Mouse (Mus musculus): Measurements from ENCODE around the gene Tacc2. TPM values are rescaled to one million over a fixed set of nuclear protein-coding genes. Genes with fewer than 3 reads are reported as not detected.

Gene Tacc2
- total and polyA plus RNA-seq, 3 experiments, result 3.5 to 21.5 TPM; not detected in 1

GRCm38 (mm10) chr7:130692943-130693799, 115.9 kb downstream of the Tacc2 start:
- Histone ChIP-seq H3K9me3 (replicated peaks; ENCODE audit: insufficient read depth, low read length) (no peaks in the 10 kb centered on the region), H3K79me2 (ENCODE audit: control insufficient read depth, insufficient read depth, low read length, poor library complexity) (no peaks in the 10 kb centered on the region), H3K4me1 (ENCODE audit: control insufficient read depth in 1 of 2, insufficient read depth in 2 of 2, low read length in 2 of 2) (no peaks in the 10 kb centered on the region), H3K27me3 (ENCODE audit: control insufficient read depth in 1 of 2, insufficient read depth in 2 of 2, low read length in 2 of 2) (no peaks in the 10 kb centered on the region), H3K27ac (ENCODE audit: control insufficient read depth, low read depth, low read length) (no peak overlapping the region), H3K9ac (ENCODE audit: control insufficient read depth, low read depth, low read length, poor library complexity, severe bottlenecking) (no peak overlapping the region), H3K36me3 (ENCODE audit: control insufficient read depth in 1 of 2, insufficient read depth in 2 of 2, low read length in 2 of 2) (no peaks in the 10 kb centered on the region), H3K4me3 (ENCODE audit: control insufficient read depth in 1 of 2, insufficient read depth in 1 of 2, low read depth in 2 of 2, low read length in 2 of 2) (no peak overlapping the region)
- no peak for DNase-seq (ENCODE audit: low read depth, low spot score)
- TF ChIP-seq NRF1 (IDR thresholded peaks at IDR 0.05; ENCODE audit: insufficient read depth, low read depth, low read length, poor library complexity, severe bottlenecking), result no peak
- no peak for TF ChIP-seq CTCF (IDR thresholded peaks at IDR 0.05 in 2 of 3, conservative IDR thresholded peaks at IDR 0.05 in 1 of 3; ENCODE audit: control insufficient read depth in 1 of 3, insufficient read depth in 1 of 3, low read depth in 2 of 3, low read length in 3 of 3, poor library complexity in 1 of 3, severe bottlenecking in 1 of 3)
- no peak for TF ChIP-seq ZC3H11A (IDR thresholded peaks at IDR 0.05; ENCODE audit: low read depth, low read length)
- no peak for TF ChIP-seq HCFC1 (IDR thresholded peaks at IDR 0.05; ENCODE audit: low read depth, low read length)
- TF ChIP-seq MYB (IDR thresholded peaks at IDR 0.05; ENCODE audit: low read depth, low read length), result no peak
- TF ChIP-seq ZNF384 (IDR thresholded peaks at IDR 0.05; ENCODE audit: low read depth, low read length), result no peak
- no peak for TF ChIP-seq KAT2A (conservative IDR thresholded peaks at IDR 0.05; ENCODE audit: low read depth, low read length)
- TF ChIP-seq RCOR1 (IDR thresholded peaks at IDR 0.05; ENCODE audit: low read depth, low read length), result no peak
- no peak for TF ChIP-seq GATA1 (IDR thresholded peaks at IDR 0.05; ENCODE audit: low read depth, low read length)
- no peak for TF ChIP-seq MAFK (IDR thresholded peaks at IDR 0.05; ENCODE audit: borderline replicate concordance, low read depth, low read length)
- TF ChIP-seq MYC (IDR thresholded peaks at IDR 0.05; ENCODE audit: low read depth, low read length), result no peak
- no peak for TF ChIP-seq ZMIZ1 (IDR thresholded peaks at IDR 0.05; ENCODE audit: low read depth, low read length)
- TF ChIP-seq ZKSCAN1 (IDR thresholded peaks at IDR 0.05; ENCODE audit: low read depth, low read length), result no peak
- TF ChIP-seq USF1 (IDR thresholded peaks at IDR 0.05; ENCODE audit: low read depth, low read length), result no peak
- TF ChIP-seq MXI1 (IDR thresholded peaks at IDR 0.05; ENCODE audit: low read depth, low read length), result no peak
- TF ChIP-seq MAZ (IDR thresholded peaks at IDR 0.05; ENCODE audit: low read depth, low read length), result no peak
- no peak for TF ChIP-seq POLR2AphosphoS5 (IDR thresholded peaks at IDR 0.05; ENCODE audit: borderline replicate concordance, low read depth, low read length)
- no peak for TF ChIP-seq POLR2AphosphoS2 (IDR thresholded peaks at IDR 0.05; ENCODE audit: low read length)

- no peak for DNase-seq (ENCODE audit: low read depth, low spot score)
- H3K27ac ChIP-seq (ENCODE audit: control insufficient read depth, low read depth, low read length), result no peak overlapping the region
- TF ChIP-seq JUND (IDR thresholded peaks at IDR 0.05; ENCODE audit: low read depth, low read length), result no peak
- no peak for TF ChIP-seq ZKSCAN1 (IDR thresholded peaks at IDR 0.05; ENCODE audit: low read depth, low read length)
- no peak for TF ChIP-seq MYB (IDR thresholded peaks at IDR 0.05; ENCODE audit: low read depth, low read length)
- TF ChIP-seq NRF1 (IDR thresholded peaks at IDR 0.05; ENCODE audit: insufficient read depth, low read depth, low read length, poor library complexity, severe bottlenecking), result no peak
- H3K36me3 ChIP-seq (ENCODE audit: control insufficient read depth in 1 of 2, insufficient read depth in 2 of 2, low read length in 2 of 2), result no peaks in the 10 kb centered on the region
- no peak overlapping the region for H3K9ac ChIP-seq (ENCODE audit: control insufficient read depth, low read depth, low read length, poor library complexity, severe bottlenecking)
- no peaks in the 10 kb centered on the region for H3K27me3 ChIP-seq (ENCODE audit: control insufficient read depth in 1 of 2, insufficient read depth in 2 of 2, low read length in 2 of 2)
- no peaks in the 10 kb centered on the region for H3K9me3 ChIP-seq (replicated peaks; ENCODE audit: insufficient read depth, low read length)
- H3K4me3 ChIP-seq (ENCODE audit: control insufficient read depth in 1 of 2, insufficient read depth in 1 of 2, low read depth in 2 of 2, low read length in 2 of 2), result no peak overlapping the region
- H3K79me2 ChIP-seq (ENCODE audit: control insufficient read depth, insufficient read depth, low read length, poor library complexity), result no peaks in the 10 kb centered on the region
- no peaks in the 10 kb centered on the region for H3K4me1 ChIP-seq (ENCODE audit: control insufficient read depth in 1 of 2, insufficient read depth in 2 of 2, low read length in 2 of 2)
These were observed 116.6 kb downstream of the Tacc2 start for GRCm38 (mm10) chr7:130693800-130694193.
